Mouse (Mus musculus): ENCODE data around the gene Lztfl1. TPM values are rescaled to one million over a fixed set of nuclear protein-coding genes. Genes with fewer than 3 reads are reported as not detected.
A peak's percentile ranks its signal among the peaks of the same experiment; 100 is the strongest.

Lztfl1 gene
- 37.5 and 37.6 TPM in 2 replicates for polyA plus RNA-seq (2014; fragmentation: Nextera tagmentation; extraction: Ambion mirVana)

DNA sequence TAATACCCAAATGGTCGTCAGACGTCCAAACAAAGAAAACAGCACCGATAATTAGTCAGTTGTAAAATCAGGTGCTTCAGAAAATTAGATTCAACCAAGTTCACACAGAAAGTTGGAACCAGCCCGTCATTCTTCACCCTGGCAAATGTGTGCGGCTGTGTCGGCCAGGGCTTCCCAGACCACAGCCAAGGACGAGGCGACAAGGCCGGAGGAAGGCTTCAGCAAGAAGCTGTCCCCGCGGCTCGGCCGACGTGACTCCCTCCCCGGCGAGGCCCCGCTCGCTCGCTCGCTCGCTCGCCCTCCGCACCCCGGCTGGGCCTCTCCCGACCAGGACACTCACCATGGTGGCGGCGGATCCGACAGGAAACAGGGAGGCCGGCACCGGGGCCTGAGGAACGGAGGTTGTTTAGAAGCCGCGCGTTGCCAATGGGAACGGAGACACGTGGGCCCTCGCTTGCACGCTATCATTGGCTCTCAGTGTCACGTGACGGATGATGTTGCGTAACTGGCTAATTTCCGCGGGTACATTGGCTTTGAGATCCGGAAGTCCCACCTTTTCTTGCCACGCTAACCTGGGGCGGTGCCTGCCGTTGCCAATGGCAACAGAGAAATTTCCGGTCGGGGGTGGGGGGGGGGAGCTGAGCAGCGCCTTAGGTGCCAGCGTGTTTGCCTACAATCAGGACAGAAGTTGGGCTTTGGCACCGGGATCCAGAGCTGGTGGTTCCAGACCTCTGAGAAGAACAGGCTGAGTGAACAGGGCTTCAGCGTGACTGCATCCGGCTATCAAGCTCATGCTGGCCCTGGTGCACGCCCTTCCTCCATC is at the start of gene Lztfl1:
Gene Lztfl1 (minus strand): TSS at position 512 of the 823 bp plus-strand sequence.
- H3K9ac ChIP-seq (ENCODE audit: low read depth, low read length) = peak within 1 kb of the TSS; percentile 87
- WGBS (ENCODE audit: insufficient replicate concordance) = under 1% methylated on average over 55 of the region's 55 CpGs
- peak; percentile 100 for ATAC-seq (replicated peaks; ENCODE audit: insufficient number of reproducible peaks, low FRiP score, low TSS enrichment)
- peak within 1 kb of the TSS; percentile 73 for H3K27ac ChIP-seq (ENCODE audit: low read depth, low read length)
- H3K9me3 ChIP-seq (replicated peaks; ENCODE audit: control insufficient read depth, low read length) = no peaks in the 10 kb centered on the region
- peak within 1 kb of the TSS; percentile 90 for H3K4me3 ChIP-seq (ENCODE audit: low read depth, low read length)
- no peaks in the 10 kb centered on the region for H3K36me3 ChIP-seq (ENCODE audit: control insufficient read depth, insufficient read depth, low read length)
- peak within 1 kb of the TSS; percentile 79 for H3K4me2 ChIP-seq
- peaks cover 5% of the 10 kb centered on the region for H3K4me1 ChIP-seq (ENCODE audit: control insufficient read depth, insufficient read depth, low read length)
- H3K27me3 ChIP-seq (ENCODE audit: control insufficient read depth, insufficient read depth, low read length) = no peaks in the 10 kb centered on the region

- Histone ChIP-seq H3K4me3 (ENCODE audit: low read depth, low read length) (no peak overlapping the region), H3K27me3 (ENCODE audit: control insufficient read depth, insufficient read depth, low read length) (no peaks in the 10 kb centered on the region), H3K36me3 (ENCODE audit: control insufficient read depth, insufficient read depth, low read length) (no peaks in the 10 kb centered on the region), H3K9ac (ENCODE audit: low read depth, low read length) (no peak overlapping the region), H3K9me3 (replicated peaks; ENCODE audit: control insufficient read depth, low read length) (no peaks in the 10 kb centered on the region), H3K4me1 (ENCODE audit: control insufficient read depth, insufficient read depth, low read length) (no peaks in the 10 kb centered on the region), H3K27ac (ENCODE audit: low read depth, low read length) (no peak overlapping the region), H3K4me2 (no peak overlapping the region)
- WGBS (ENCODE audit: insufficient replicate concordance) = 82% methylated on average over 3 of the region's 3 CpGs
- no peak for ATAC-seq (replicated peaks; ENCODE audit: insufficient number of reproducible peaks, low FRiP score, low TSS enrichment)
Observed at GRCm38 (mm10) chr9:123766996-123767395, 49.5 kb upstream of the Lztfl1 start.

DNA sequence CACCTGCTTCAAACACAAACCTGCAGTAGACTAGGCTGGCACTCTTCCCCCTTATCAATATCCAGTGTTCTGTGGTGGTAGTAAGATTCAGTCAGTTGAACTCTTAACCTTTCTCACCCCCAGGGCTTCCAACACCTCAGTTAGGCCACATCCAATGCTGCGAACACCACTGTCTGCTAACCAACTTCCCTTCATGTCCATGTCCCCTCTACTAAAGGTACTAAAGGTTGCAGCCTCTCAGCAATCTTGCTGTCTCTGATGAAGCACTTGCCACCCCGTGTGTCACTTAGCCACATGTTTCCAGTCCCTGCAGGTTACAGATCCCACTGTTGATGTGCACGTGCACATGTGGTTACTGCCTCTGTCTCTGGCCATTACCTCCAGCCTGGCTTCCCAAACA is 46.3 kb upstream of the Lztfl1 start:
- Histone ChIP-seq H3K36me3 (ENCODE audit: control insufficient read depth, insufficient read depth, low read length) (no peaks in the 10 kb centered on the region), H3K9ac (ENCODE audit: low read depth, low read length) (no peak overlapping the region), H3K4me3 (ENCODE audit: low read depth, low read length) (no peak overlapping the region), H3K9me3 (replicated peaks; ENCODE audit: control insufficient read depth, low read length) (no peaks in the 10 kb centered on the region), H3K4me1 (ENCODE audit: control insufficient read depth, insufficient read depth, low read length) (no peaks in the 10 kb centered on the region), H3K4me2 (no peak overlapping the region), H3K27ac (ENCODE audit: low read depth, low read length) (no peak overlapping the region), H3K27me3 (ENCODE audit: control insufficient read depth, insufficient read depth, low read length) (no peaks in the 10 kb centered on the region)
- no peak for ATAC-seq (replicated peaks; ENCODE audit: insufficient number of reproducible peaks, low FRiP score, low TSS enrichment)
- WGBS (ENCODE audit: insufficient replicate concordance) = 69% methylated on average over 3 of the region's 3 CpGs

- no peak overlapping the region for H3K9ac ChIP-seq (ENCODE audit: low read depth, low read length)
- no peak overlapping the region for H3K4me3 ChIP-seq (ENCODE audit: low read depth, low read length)
- no peak overlapping the region for H3K4me2 ChIP-seq
- no peaks in the 10 kb centered on the region for H3K27me3 ChIP-seq (ENCODE audit: control insufficient read depth, insufficient read depth, low read length)
- no peaks in the 10 kb centered on the region for H3K9me3 ChIP-seq (replicated peaks; ENCODE audit: control insufficient read depth, low read length)
- no peak for ATAC-seq (replicated peaks; ENCODE audit: insufficient number of reproducible peaks, low FRiP score, low TSS enrichment)
- no peaks in the 10 kb centered on the region for H3K36me3 ChIP-seq (ENCODE audit: control insufficient read depth, insufficient read depth, low read length)
- H3K27ac ChIP-seq (ENCODE audit: low read depth, low read length) = no peak overlapping the region
- no peaks in the 10 kb centered on the region for H3K4me1 ChIP-seq (ENCODE audit: control insufficient read depth, insufficient read depth, low read length)
- WGBS (ENCODE audit: insufficient replicate concordance) = 84% methylated on average over 4 of the region's 4 CpGs
Observed at GRCm38 (mm10) chr9:123762886-123763285, 45.4 kb upstream of the Lztfl1 start.

DNA sequence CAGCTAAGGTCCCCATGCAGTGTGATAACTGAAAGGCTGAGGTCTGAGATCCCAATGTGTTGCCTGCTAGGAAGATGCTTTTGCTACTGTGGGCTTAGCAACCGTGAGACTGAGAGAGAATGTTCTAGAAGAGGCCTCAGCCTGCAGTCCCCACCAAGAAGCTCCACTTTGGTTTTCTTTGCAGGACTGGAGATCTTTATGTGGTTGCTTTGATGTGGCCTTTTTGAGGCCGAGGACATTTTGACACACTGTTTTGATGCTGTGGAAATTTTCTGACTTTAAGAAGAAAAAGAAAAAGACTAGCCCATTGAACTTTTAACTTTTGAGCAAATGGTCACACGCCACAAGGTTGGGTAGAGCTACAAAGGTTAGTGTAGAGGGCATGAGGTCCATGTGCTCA is 43.3 kb upstream of the Lztfl1 start:
- Histone ChIP-seq H3K4me3 (ENCODE audit: low read depth, low read length) (no peak overlapping the region), H3K4me2 (no peak overlapping the region), H3K9ac (ENCODE audit: low read depth, low read length) (no peak overlapping the region), H3K4me1 (ENCODE audit: control insufficient read depth, insufficient read depth, low read length) (no peaks in the 10 kb centered on the region), H3K27ac (ENCODE audit: low read depth, low read length) (no peak overlapping the region), H3K36me3 (ENCODE audit: control insufficient read depth, insufficient read depth, low read length) (no peaks in the 10 kb centered on the region), H3K9me3 (replicated peaks; ENCODE audit: control insufficient read depth, low read length) (no peaks in the 10 kb centered on the region), H3K27me3 (ENCODE audit: control insufficient read depth, insufficient read depth, low read length) (no peaks in the 10 kb centered on the region)
- no peak for ATAC-seq (replicated peaks; ENCODE audit: insufficient number of reproducible peaks, low FRiP score, low TSS enrichment)
- WGBS (ENCODE audit: insufficient replicate concordance) = 80% methylated on average over 3 of the region's 3 CpGs

GRCm38 (mm10) chr9:123758645-123759044 is 41.1 kb upstream of the Lztfl1 start:
- Histone ChIP-seq H3K9me3 (replicated peaks; ENCODE audit: control insufficient read depth, low read length) (no peaks in the 10 kb centered on the region), H3K4me1 (ENCODE audit: control insufficient read depth, insufficient read depth, low read length) (no peaks in the 10 kb centered on the region), H3K9ac (ENCODE audit: low read depth, low read length) (no peak overlapping the region), H3K27me3 (ENCODE audit: control insufficient read depth, insufficient read depth, low read length) (no peaks in the 10 kb centered on the region), H3K27ac (ENCODE audit: low read depth, low read length) (no peak overlapping the region), H3K36me3 (ENCODE audit: control insufficient read depth, insufficient read depth, low read length) (no peaks in the 10 kb centered on the region), H3K4me3 (ENCODE audit: low read depth, low read length) (no peak overlapping the region), H3K4me2 (no peak overlapping the region)
- no peak for ATAC-seq (replicated peaks; ENCODE audit: insufficient number of reproducible peaks, low FRiP score, low TSS enrichment)
- WGBS (ENCODE audit: insufficient replicate concordance) = 66% methylated on average over 4 of the region's 4 CpGs

GRCm38 (mm10) chr9:123758156-123758555 is 40.7 kb upstream of the Lztfl1 start:
- H3K27ac ChIP-seq (ENCODE audit: low read depth, low read length) = no peak overlapping the region
- H3K9ac ChIP-seq (ENCODE audit: low read depth, low read length) = no peak overlapping the region
- H3K36me3 ChIP-seq (ENCODE audit: control insufficient read depth, insufficient read depth, low read length) = no peaks in the 10 kb centered on the region
- 73% methylated on average over 1 of the region's 1 CpGs for WGBS (ENCODE audit: insufficient replicate concordance)
- H3K4me1 ChIP-seq (ENCODE audit: control insufficient read depth, insufficient read depth, low read length) = no peaks in the 10 kb centered on the region
- no peak overlapping the region for H3K4me2 ChIP-seq
- ATAC-seq (replicated peaks; ENCODE audit: insufficient number of reproducible peaks, low FRiP score, low TSS enrichment) = no peak
- H3K4me3 ChIP-seq (ENCODE audit: low read depth, low read length) = no peak overlapping the region
- no peaks in the 10 kb centered on the region for H3K9me3 ChIP-seq (replicated peaks; ENCODE audit: control insufficient read depth, low read length)
- no peaks in the 10 kb centered on the region for H3K27me3 ChIP-seq (ENCODE audit: control insufficient read depth, insufficient read depth, low read length)

DNA sequence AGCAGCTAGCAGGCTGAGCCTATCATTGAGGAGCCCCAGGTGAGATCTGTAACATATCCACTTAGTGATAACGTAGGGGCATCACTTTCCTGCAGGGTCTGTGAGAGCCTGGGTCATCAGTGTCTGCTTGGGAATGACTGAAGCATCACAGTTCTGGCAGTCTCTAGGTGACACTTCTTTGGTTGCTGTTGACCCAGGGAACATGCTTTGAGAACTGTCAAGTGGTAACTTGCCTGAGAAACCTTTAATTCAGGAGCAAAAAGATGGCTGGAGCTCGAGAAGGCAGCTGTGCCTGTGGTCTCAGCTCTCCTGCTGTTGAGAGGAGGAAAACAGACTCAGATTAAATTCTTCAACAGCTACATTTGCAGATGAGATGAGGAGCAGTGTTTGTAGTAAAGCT is 39.8 kb upstream of the Lztfl1 start:
- no peak for ATAC-seq (replicated peaks; ENCODE audit: insufficient number of reproducible peaks, low FRiP score, low TSS enrichment)
- no peak overlapping the region for H3K27ac ChIP-seq (ENCODE audit: low read depth, low read length)
- 45% methylated on average over 2 of the region's 2 CpGs for WGBS (ENCODE audit: insufficient replicate concordance)
- no peaks in the 10 kb centered on the region for H3K36me3 ChIP-seq (ENCODE audit: control insufficient read depth, insufficient read depth, low read length)
- H3K4me1 ChIP-seq (ENCODE audit: control insufficient read depth, insufficient read depth, low read length) = no peaks in the 10 kb centered on the region
- H3K4me3 ChIP-seq (ENCODE audit: low read depth, low read length) = no peak overlapping the region
- H3K9ac ChIP-seq (ENCODE audit: low read depth, low read length) = no peak overlapping the region
- no peaks in the 10 kb centered on the region for H3K27me3 ChIP-seq (ENCODE audit: control insufficient read depth, insufficient read depth, low read length)
- H3K9me3 ChIP-seq (replicated peaks; ENCODE audit: control insufficient read depth, low read length) = no peaks in the 10 kb centered on the region
- no peak overlapping the region for H3K4me2 ChIP-seq

DNA sequence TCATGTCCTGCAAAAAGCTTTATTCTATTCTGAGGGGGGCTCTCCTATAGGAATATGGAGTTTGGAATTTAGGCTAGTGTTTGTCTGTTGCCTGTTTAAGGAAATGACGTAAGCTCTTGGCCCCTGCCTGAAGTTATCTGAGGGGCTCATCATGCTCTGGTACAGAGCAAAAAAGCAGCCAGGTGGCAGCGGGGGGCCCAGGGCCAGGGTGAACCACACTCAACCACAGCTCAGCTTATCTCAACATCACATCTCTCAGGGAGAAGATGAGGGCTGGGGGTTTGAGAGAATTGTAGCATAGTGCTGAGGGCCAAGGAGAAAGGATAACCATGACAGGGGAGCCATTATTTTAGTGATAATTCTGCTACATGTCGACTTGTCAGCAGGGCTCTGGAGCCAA is 39.3 kb upstream of the Lztfl1 start:
- WGBS (ENCODE audit: insufficient replicate concordance) = 65% methylated on average over 3 of the region's 3 CpGs
- H3K27ac ChIP-seq (ENCODE audit: low read depth, low read length) = no peak overlapping the region
- H3K9ac ChIP-seq (ENCODE audit: low read depth, low read length) = no peak overlapping the region
- no peaks in the 10 kb centered on the region for H3K36me3 ChIP-seq (ENCODE audit: control insufficient read depth, insufficient read depth, low read length)
- no peaks in the 10 kb centered on the region for H3K27me3 ChIP-seq (ENCODE audit: control insufficient read depth, insufficient read depth, low read length)
- no peak overlapping the region for H3K4me3 ChIP-seq (ENCODE audit: low read depth, low read length)
- ATAC-seq (replicated peaks; ENCODE audit: insufficient number of reproducible peaks, low FRiP score, low TSS enrichment) = no peak
- H3K4me2 ChIP-seq = no peak overlapping the region
- no peaks in the 10 kb centered on the region for H3K9me3 ChIP-seq (replicated peaks; ENCODE audit: control insufficient read depth, low read length)
- H3K4me1 ChIP-seq (ENCODE audit: control insufficient read depth, insufficient read depth, low read length) = no peaks in the 10 kb centered on the region

All from heart, embryonic 11.5 days (tissue).